Mouse (Mus musculus): ENCODE data around the gene Nyx. TPM values are rescaled to one million over a fixed set of nuclear protein-coding genes. Genes with fewer than 3 reads are reported as not detected.

Gene Nyx
- polyA plus RNA-seq, 1 experiment from 2014 or later: 0.06 TPM

- peak; percentile 77 for ATAC-seq (replicated peaks; ENCODE audit: insufficient number of reproducible peaks, insufficient read depth, low FRiP score, low read depth)
- Histone ChIP-seq H3K36me3 (no peaks in the 10 kb centered on the region), H3K27me3 (peaks cover 6% of the 10 kb centered on the region), H3K4me2 (peak overlapping the region; percentile 43), H3K4me1 (replicated peaks) (no peaks in the 10 kb centered on the region), H3K27ac (peak overlapping the region; percentile 80), H3K9me3 (replicated peaks) (no peaks in the 10 kb centered on the region), H3K4me3 (peak overlapping the region; percentile 27; the same call in 1 of the 2 replicates), H3K9ac (no peak overlapping the region)
- 39% methylated on average over 9 of the region's 9 CpGs for WGBS
Observed at GRCm38 (mm10) chrX:13469160-13470116, 3.5 kb downstream of the Nyx start.

GRCm38 (mm10) chrX:13471925-13472324, 6.0 kb downstream of the Nyx start:
- no peak overlapping the region for H3K4me2 ChIP-seq
- H3K27me3 ChIP-seq: peaks cover 6% of the 10 kb centered on the region
- ATAC-seq (replicated peaks; ENCODE audit: insufficient number of reproducible peaks, insufficient read depth, low FRiP score, low read depth): no peak
- H3K9me3 ChIP-seq (replicated peaks): no peaks in the 10 kb centered on the region
- no peak overlapping the region for H3K9ac ChIP-seq
- no peaks in the 10 kb centered on the region for H3K4me1 ChIP-seq (replicated peaks)
- no peak overlapping the region for H3K27ac ChIP-seq
- WGBS: 79% methylated on average over 3 of the region's 3 CpGs
- no peak overlapping the region for H3K4me3 ChIP-seq
- no peaks in the 10 kb centered on the region for H3K36me3 ChIP-seq

GRCm38 (mm10) chrX:13472751-13473225, 6.9 kb downstream of the Nyx start:
- H3K4me1 ChIP-seq (replicated peaks): no peaks in the 10 kb centered on the region
- no peak overlapping the region for H3K4me2 ChIP-seq
- H3K27ac ChIP-seq: no peak overlapping the region
- peaks cover 6% of the 10 kb centered on the region for H3K27me3 ChIP-seq
- no peak overlapping the region for H3K9ac ChIP-seq
- H3K9me3 ChIP-seq (replicated peaks): no peaks in the 10 kb centered on the region
- no peak for ATAC-seq (replicated peaks; ENCODE audit: insufficient number of reproducible peaks, insufficient read depth, low FRiP score, low read depth)
- H3K4me3 ChIP-seq: no peak overlapping the region
- H3K36me3 ChIP-seq: no peaks in the 10 kb centered on the region
- 77% methylated on average over 4 of the region's 4 CpGs for WGBS

GRCm38 (mm10) chrX:13475382-13475781, 9.5 kb downstream of the Nyx start:
- 61% methylated on average over 1 of the region's 1 CpGs for WGBS
- no peak for ATAC-seq (replicated peaks; ENCODE audit: insufficient number of reproducible peaks, insufficient read depth, low FRiP score, low read depth)
- Histone ChIP-seq H3K9ac (no peak overlapping the region), H3K4me2 (no peak overlapping the region), H3K4me1 (replicated peaks) (no peaks in the 10 kb centered on the region), H3K36me3 (no peaks in the 10 kb centered on the region), H3K9me3 (replicated peaks) (no peaks in the 10 kb centered on the region), H3K27ac (no peak overlapping the region), H3K4me3 (no peak overlapping the region), H3K27me3 (peaks cover 14% of the 10 kb centered on the region; the same call in 1 of the 2 replicates)

- no peak for ATAC-seq (replicated peaks; ENCODE audit: insufficient number of reproducible peaks, insufficient read depth, low FRiP score, low read depth)
- H3K9ac ChIP-seq: no peak overlapping the region
- H3K4me2 ChIP-seq: no peak overlapping the region
- H3K9me3 ChIP-seq (replicated peaks): no peaks in the 10 kb centered on the region
- H3K36me3 ChIP-seq: no peaks in the 10 kb centered on the region
- no peaks in the 10 kb centered on the region for H3K4me1 ChIP-seq (replicated peaks)
- H3K27ac ChIP-seq: no peak overlapping the region
- 63% methylated on average over 2 of the region's 2 CpGs for WGBS
- H3K27me3 ChIP-seq: peaks cover 21% of the 10 kb centered on the region
- H3K4me3 ChIP-seq: no peak overlapping the region
Observed at GRCm38 (mm10) chrX:13477596-13477995, 11.7 kb downstream of the Nyx start.

GRCm38 (mm10) chrX:13478298-13478697, 12.4 kb downstream of the Nyx start:
- no peak overlapping the region for H3K27ac ChIP-seq
- 69% methylated on average over 5 of the region's 5 CpGs for WGBS
- H3K4me3 ChIP-seq: no peak overlapping the region
- no peaks in the 10 kb centered on the region for H3K36me3 ChIP-seq
- H3K27me3 ChIP-seq: peaks cover 21% of the 10 kb centered on the region
- ATAC-seq (replicated peaks; ENCODE audit: insufficient number of reproducible peaks, insufficient read depth, low FRiP score, low read depth): no peak
- H3K4me1 ChIP-seq (replicated peaks): no peaks in the 10 kb centered on the region
- H3K4me2 ChIP-seq: no peak overlapping the region
- H3K9ac ChIP-seq: no peak overlapping the region
- H3K9me3 ChIP-seq (replicated peaks): no peaks in the 10 kb centered on the region

- Histone ChIP-seq H3K36me3 (no peaks in the 10 kb centered on the region), H3K4me2 (no peak overlapping the region), H3K9me3 (replicated peaks) (no peaks in the 10 kb centered on the region), H3K4me1 (replicated peaks) (no peaks in the 10 kb centered on the region), H3K27ac (no peak overlapping the region), H3K4me3 (no peak overlapping the region), H3K9ac (no peak overlapping the region), H3K27me3 (peaks cover 21% of the 10 kb centered on the region)
- no peak for ATAC-seq (replicated peaks; ENCODE audit: insufficient number of reproducible peaks, insufficient read depth, low FRiP score, low read depth)
Observed at GRCm38 (mm10) chrX:13479570-13479969, 13.7 kb downstream of the Nyx start.

GRCm38 (mm10) chrX:13482576-13482975, 16.7 kb downstream of the Nyx start:
- Histone ChIP-seq H3K27ac (no peak overlapping the region), H3K4me2 (no peak overlapping the region), H3K4me1 (replicated peaks) (no peaks in the 10 kb centered on the region), H3K4me3 (no peak overlapping the region), H3K36me3 (no peaks in the 10 kb centered on the region), H3K9ac (no peak overlapping the region), H3K9me3 (replicated peaks) (no peaks in the 10 kb centered on the region; the same call in 1 of the 2 replicates), H3K27me3 (peaks cover 34% of the 10 kb centered on the region)
- 71% methylated on average over 1 of the region's 1 CpGs for WGBS
- no peak for ATAC-seq (replicated peaks; ENCODE audit: insufficient number of reproducible peaks, insufficient read depth, low FRiP score, low read depth)

GRCm38 (mm10) chrX:13484447-13484846, 18.5 kb downstream of the Nyx start:
- Histone ChIP-seq H3K9ac (no peak overlapping the region), H3K36me3 (no peaks in the 10 kb centered on the region), H3K27me3 (peaks cover 33% of the 10 kb centered on the region), H3K9me3 (replicated peaks) (no peaks in the 10 kb centered on the region; the same call in 1 of the 2 replicates), H3K4me1 (replicated peaks) (no peaks in the 10 kb centered on the region), H3K27ac (no peak overlapping the region), H3K4me3 (no peak overlapping the region), H3K4me2 (no peak overlapping the region)
- ATAC-seq (replicated peaks; ENCODE audit: insufficient number of reproducible peaks, insufficient read depth, low FRiP score, low read depth): no peak

- 65% methylated on average over 3 of the region's 3 CpGs for WGBS
- Histone ChIP-seq H3K4me2 (no peak overlapping the region), H3K9ac (no peak overlapping the region), H3K36me3 (no peaks in the 10 kb centered on the region), H3K27ac (no peak overlapping the region), H3K4me3 (no peak overlapping the region), H3K4me1 (replicated peaks) (no peaks in the 10 kb centered on the region), H3K27me3 (peaks cover 18% of the 10 kb centered on the region), H3K9me3 (replicated peaks) (no peaks in the 10 kb centered on the region; the same call in 1 of the 2 replicates)
- ATAC-seq (replicated peaks; ENCODE audit: insufficient number of reproducible peaks, insufficient read depth, low FRiP score, low read depth): no peak
Observed at GRCm38 (mm10) chrX:13489001-13489400, 23.1 kb downstream of the Nyx start.

GRCm38 (mm10) chrX:13489761-13490160, 23.9 kb downstream of the Nyx start:
- H3K27ac ChIP-seq: no peak overlapping the region
- no peak overlapping the region for H3K4me3 ChIP-seq
- no peak overlapping the region for H3K4me2 ChIP-seq
- H3K36me3 ChIP-seq: no peaks in the 10 kb centered on the region
- WGBS: 72% methylated on average over 1 of the region's 1 CpGs
- ATAC-seq (replicated peaks; ENCODE audit: insufficient number of reproducible peaks, insufficient read depth, low FRiP score, low read depth): no peak
- H3K4me1 ChIP-seq (replicated peaks): no peaks in the 10 kb centered on the region
- no peak overlapping the region for H3K9ac ChIP-seq
- no peaks in the 10 kb centered on the region; the same call in 1 of the 2 replicates for H3K9me3 ChIP-seq (replicated peaks)
- H3K27me3 ChIP-seq: peaks cover 18% of the 10 kb centered on the region

Data from heart, embryonic 15.5 days (tissue).